Mouse (Mus musculus): ENCODE measurements at regions not wholly inside any gene's neighbourhood (a gene's known extent, or its start where the extent isn't known, plus 50 kb on each side); places are given as distances from the start of the nearest gene placed in this dataset.
"Not testable (repeated sequence)": the region's sequence is repeated elsewhere in the genome, so short reads cannot be mapped to it uniquely, and the experiment has no call there.

GRCm38 (mm10) chr13:7007091-7007490, 358.5 kb upstream of the Pfkp start:
- no peak for DNase-seq (ENCODE audit: low spot score)

- not testable (repeated sequence) for DNase-seq (ENCODE audit: low spot score)
These were observed 350.1 kb upstream of the Pfkp start for GRCm38 (mm10) chr13:6998508-6999278.

GRCm38 (mm10) chr13:6998094-6998493, 349.5 kb upstream of the Pfkp start:
- DNase-seq (ENCODE audit: low spot score) = no peak

GRCm38 (mm10) chr13:6992323-6992994, 343.9 kb upstream of the Pfkp start:
- DNase-seq (ENCODE audit: low spot score) = no peak

- no peak for DNase-seq (ENCODE audit: low spot score)
These were observed 343.1 kb upstream of the Pfkp start for GRCm38 (mm10) chr13:6991714-6992113.

- no peak for DNase-seq (ENCODE audit: low spot score)
These were observed 336.7 kb upstream of the Pfkp start for GRCm38 (mm10) chr13:6985012-6985996.

- no peak for DNase-seq (ENCODE audit: low spot score)
These were observed 307.1 kb upstream of the Pfkp start for GRCm38 (mm10) chr13:6955713-6956112.

- DNase-seq (ENCODE audit: low spot score) = no peak
These were observed 275.6 kb upstream of the Pfkp start for GRCm38 (mm10) chr13:6924136-6924535.

- DNase-seq (ENCODE audit: low spot score) = no peak
These were observed 273.8 kb upstream of the Pfkp start for GRCm38 (mm10) chr13:6922357-6922721.

- no peak for DNase-seq (ENCODE audit: low spot score)
These were observed 273.2 kb upstream of the Pfkp start for GRCm38 (mm10) chr13:6921691-6922356.

- DNase-seq (ENCODE audit: low spot score) = no peak
These were observed 257.4 kb upstream of the Pfkp start for GRCm38 (mm10) chr13:6906000-6906399.

- DNase-seq (ENCODE audit: low spot score) = no peak
These were observed 253.1 kb upstream of the Pfkp start for GRCm38 (mm10) chr13:6901682-6902081.

- DNase-seq (ENCODE audit: low spot score) = no peak
These were observed 249.1 kb upstream of the Pfkp start for GRCm38 (mm10) chr13:6897666-6898065.

- no peak for DNase-seq (ENCODE audit: low spot score)
These were observed 243.0 kb upstream of the Pfkp start for GRCm38 (mm10) chr13:6891458-6892076.

GRCm38 (mm10) chr13:6889446-6889845, 240.9 kb upstream of the Pfkp start:
- peak; percentile 14 for DNase-seq (ENCODE audit: low spot score)

GRCm38 (mm10) chr13:6888381-6888780, 239.8 kb upstream of the Pfkp start:
- no peak for DNase-seq (ENCODE audit: low spot score)

GRCm38 (mm10) chr13:6877018-6877901, 228.7 kb upstream of the Pfkp start:
- DNase-seq (ENCODE audit: low spot score) = no peak

- DNase-seq (ENCODE audit: low spot score) = no peak
These were observed 213.6 kb upstream of the Pfkp start for GRCm38 (mm10) chr13:6862186-6862585.

GRCm38 (mm10) chr13:6859551-6859950, 211.0 kb upstream of the Pfkp start:
- DNase-seq (ENCODE audit: low spot score) = no peak

All from spleen, adult 12 weeks (tissue).